Mouse (Mus musculus): ENCODE measurements around the gene Alg12.

GRCm38 (mm10) chr15:88848661-88849060 lies 29.5 kb upstream of the Alg12 start:
- TF ChIP-seq CTCF (IDR thresholded peaks at IDR 0.05; ENCODE audit: low read depth, low read length) (no peak), POLR2A (IDR thresholded peaks at IDR 0.05; ENCODE audit: borderline replicate concordance, low read depth, low read length) (no peak)
